18 mouse cellular contexts compared by ENCODE assay signal in genomic region chr11:88509464-88509863, GRCm38 (mm10).
DNase-seq lines count a peak whose midpoint lies in the region; ATAC-seq and TF ChIP-seq lines count a peak whose summit lies in the region.
"Had no signal": no experiment of that assay in that cellular context is flagged by ENCODE, and none has a peak within 500 bp of the region (broad histone marks: within the 10 kb centered on the region; RNA-seq: fewer than 3 reads in every experiment).

No protein-coding gene starts in this region.

- H3K9me3 ChIP-seq in hindbrain, embryonic 12.5 days (replicated peaks), result no peaks in the 10 kb centered on the region
- H3K9me3 ChIP-seq in hindbrain, embryonic 10.5 days, result no peaks in the 10 kb centered on the region
- H3K9me3 ChIP-seq in midbrain, embryonic 10.5 days (replicated peaks), result no peaks in the 10 kb centered on the region
- H3K9me3 ChIP-seq in midbrain, embryonic 16.5 days (replicated peaks; ENCODE audit: control insufficient read depth, low read length, poor library complexity, severe bottlenecking), result no peaks in the 10 kb centered on the region
- no peaks in the 10 kb centered on the region for H3K9me3 ChIP-seq in neural tube, embryonic 13.5 days
- H3K9me3 ChIP-seq: embryonic facial prominence, embryonic 10.5 days; heart, embryonic 15.5 days had no signal

- WGBS in cerebellum, adult 2 months, result 39% methylated on average over 4 of the region's 4 CpGs
- WGBS in hindbrain, embryonic 12.5 days, result 88% methylated on average over 4 of the region's 4 CpGs
- 88% methylated on average over 4 of the region's 4 CpGs for WGBS in hindbrain, embryonic 10.5 days
- 91% methylated on average over 4 of the region's 4 CpGs for WGBS in midbrain, embryonic 10.5 days
- WGBS in midbrain, embryonic 16.5 days, result 89% methylated on average over 4 of the region's 4 CpGs
- WGBS in neural tube, embryonic 13.5 days, result 90% methylated on average over 4 of the region's 4 CpGs

- H3K4me1 ChIP-seq in cerebellum, adult 2 months (ENCODE audit: control insufficient read depth, insufficient read depth, low read length), result peaks cover 41% of the 10 kb centered on the region
- H3K4me1 ChIP-seq in hindbrain, embryonic 12.5 days, result peaks cover 79% of the 10 kb centered on the region
- H3K4me1 ChIP-seq in hindbrain, embryonic 10.5 days (replicated peaks), result peaks cover 94% of the 10 kb centered on the region
- peaks cover 95% of the 10 kb centered on the region for H3K4me1 ChIP-seq in midbrain, embryonic 10.5 days
- H3K4me1 ChIP-seq in midbrain, embryonic 16.5 days (ENCODE audit: control insufficient read depth, insufficient read depth, low read length), result peaks cover 31% of the 10 kb centered on the region
- peaks cover 91% of the 10 kb centered on the region for H3K4me1 ChIP-seq in neural tube, embryonic 13.5 days (replicated peaks)

- no peak overlapping the region for H3K9ac ChIP-seq in hindbrain, embryonic 12.5 days
- no peak overlapping the region for H3K9ac ChIP-seq in midbrain, embryonic 16.5 days (ENCODE audit: low read depth, low read length)
- H3K9ac ChIP-seq in neural tube, embryonic 13.5 days, result no peak overlapping the region
- H3K9ac ChIP-seq: forebrain, postnatal 0 days; heart, embryonic 15.5 days had no signal

- no peak for TF ChIP-seq POLR2A in cerebellum, adult 2 months (IDR thresholded peaks at IDR 0.05; ENCODE audit: borderline replicate concordance, insufficient read depth, low read length)

- no peak for TF ChIP-seq CTCF in cerebellum, adult 2 months (IDR thresholded peaks at IDR 0.05; ENCODE audit: borderline replicate concordance, insufficient read depth, low read depth, low read length)

- DNase-seq in cerebellum, adult 2 months, result peak; percentile 54 to 56
- DNase-seq in cerebellum, postnatal 14 days, result no peak
- DNase-seq in hindbrain, embryonic 10.5 days (ENCODE audit: low spot score), result no peak
- no peak for DNase-seq in midbrain, embryonic 10.5 days (ENCODE audit: low spot score)
- no peak for DNase-seq in neural tube, embryonic 10.5 days (ENCODE audit: extremely low spot score, low spot score)
- DNase-seq: adrenal gland, postnatal 10 days; cerebellum, adult 9-10 months; forebrain, postnatal 0 days; gastrocnemius, postnatal 14 days; heart, adult 2 months; heart, postnatal 14 days; kidney, adult 11 months had no signal

- no peak overlapping the region for H3K4me2 ChIP-seq in hindbrain, embryonic 12.5 days (replicated peaks)
- no peak overlapping the region for H3K4me2 ChIP-seq in midbrain, embryonic 16.5 days (ENCODE audit: low read length)
- no peak overlapping the region for H3K4me2 ChIP-seq in neural tube, embryonic 13.5 days
- H3K4me2 ChIP-seq: heart, embryonic 11.5 days; heart, embryonic 15.5 days had no signal

- ATAC-seq in hindbrain, embryonic 12.5 days (ENCODE audit: low FRiP score), result no peak
- no peak for ATAC-seq in midbrain, embryonic 16.5 days
- ATAC-seq in neural tube, embryonic 13.5 days (ENCODE audit: low read depth), result no peak
- ATAC-seq: forebrain, postnatal 0 days had no signal

- H3K27me3 ChIP-seq in cerebellum, adult 2 months (ENCODE audit: control insufficient read depth, insufficient read depth, low read length), result no peaks in the 10 kb centered on the region
- no peaks in the 10 kb centered on the region for H3K27me3 ChIP-seq in hindbrain, embryonic 12.5 days
- no peaks in the 10 kb centered on the region for H3K27me3 ChIP-seq in hindbrain, embryonic 10.5 days (ENCODE audit: insufficient read depth, poor library complexity, severe bottlenecking)
- no peaks in the 10 kb centered on the region for H3K27me3 ChIP-seq in midbrain, embryonic 10.5 days (ENCODE audit: low read depth, poor library complexity, severe bottlenecking)
- no peaks in the 10 kb centered on the region for H3K27me3 ChIP-seq in midbrain, embryonic 16.5 days (ENCODE audit: control insufficient read depth, insufficient read depth, low read depth, low read length)
- no peaks in the 10 kb centered on the region for H3K27me3 ChIP-seq in neural tube, embryonic 13.5 days
- H3K27me3 ChIP-seq: heart, embryonic 15.5 days had no signal

- no peak overlapping the region for H3K4me3 ChIP-seq in cerebellum, adult 2 months (replicated peaks; ENCODE audit: insufficient read depth, low read depth, low read length)
- no peak overlapping the region for H3K4me3 ChIP-seq in hindbrain, embryonic 12.5 days
- H3K4me3 ChIP-seq in hindbrain, embryonic 10.5 days, result no peak overlapping the region
- no peak overlapping the region for H3K4me3 ChIP-seq in midbrain, embryonic 10.5 days
- no peak overlapping the region for H3K4me3 ChIP-seq in midbrain, embryonic 16.5 days (ENCODE audit: low read depth, low read length)
- no peak overlapping the region for H3K4me3 ChIP-seq in neural tube, embryonic 13.5 days
- H3K4me3 ChIP-seq: embryonic facial prominence, embryonic 10.5 days; heart, adult 2 months; heart, embryonic 15.5 days had no signal

- no peaks in the 10 kb centered on the region for H3K36me3 ChIP-seq in hindbrain, embryonic 12.5 days
- peaks cover 35% of the 10 kb centered on the region for H3K36me3 ChIP-seq in hindbrain, embryonic 10.5 days
- H3K36me3 ChIP-seq in midbrain, embryonic 10.5 days, result peaks cover 27% of the 10 kb centered on the region
- H3K36me3 ChIP-seq in midbrain, embryonic 16.5 days (ENCODE audit: control insufficient read depth, insufficient read depth, low read length), result no peaks in the 10 kb centered on the region
- H3K36me3 ChIP-seq in neural tube, embryonic 13.5 days, result no peaks in the 10 kb centered on the region
- H3K36me3 ChIP-seq: heart, embryonic 15.5 days had no signal

- H3K27ac ChIP-seq in cerebellum, adult 2 months (ENCODE audit: insufficient read depth, low read length), result no peak overlapping the region
- 0 out of 2 replicates have a peak overlapping the region, but pooled peaks have one; percentile 37 for H3K27ac ChIP-seq in hindbrain, embryonic 12.5 days
- H3K27ac ChIP-seq in hindbrain, embryonic 10.5 days, result no peak overlapping the region
- H3K27ac ChIP-seq in midbrain, embryonic 10.5 days (replicated peaks), result peak overlapping the region; percentile 68; the same call in 1 of the 2 replicates
- no peak overlapping the region for H3K27ac ChIP-seq in midbrain, embryonic 16.5 days (ENCODE audit: low read length)
- H3K27ac ChIP-seq in neural tube, embryonic 13.5 days (replicated peaks), result 0 out of 2 replicates have a peak overlapping the region, but pooled peaks have one; percentile 46
- H3K27ac ChIP-seq: embryonic facial prominence, embryonic 10.5 days; heart, adult 2 months had no signal

Comparison
In these comparisons a context has a peak if more than half of its experiments do, and no peak if none do; other contexts are left out.
1. DNase-seq: peak in cerebellum, adult 2 months (2 of 2); none in cerebellum, postnatal 14 days (0 of 2), hindbrain, embryonic 10.5 days (single experiment), midbrain, embryonic 10.5 days (single experiment) and neural tube, embryonic 10.5 days (single experiment).
2. H3K27ac ChIP-seq: peak in hindbrain, embryonic 12.5 days (single experiment), midbrain, embryonic 10.5 days (single experiment) and neural tube, embryonic 13.5 days (single experiment); none in cerebellum, adult 2 months (single experiment), hindbrain, embryonic 10.5 days (single experiment) and midbrain, embryonic 16.5 days (single experiment).